Comparison of ENCODE assay signal across 36 mouse cellular contexts in genomic region chr17:56917166-56917565, GRCm38 (mm10). TPM values are rescaled to one million over a fixed set of nuclear protein-coding genes. Genes with fewer than 3 reads are reported as not detected.
"Had no signal": no experiment of that assay in that cellular context is flagged by ENCODE, and none has a peak within 500 bp of the region (broad histone marks: within the 10 kb centered on the region; RNA-seq: fewer than 3 reads in every experiment).

No protein-coding gene starts in this region.

- H3K4me3 ChIP-seq: heart, adult 2 months; heart, embryonic 13.5 days; heart, embryonic 15.5 days; hindbrain, embryonic 10.5 days; hindbrain, embryonic 12.5 days; intestine, embryonic 15.5 days; left cerebral cortex, adult 2 months; limb, embryonic 13.5 days; limb, embryonic 15.5 days; liver, embryonic 12.5 days had no signal

- H3K4me2 ChIP-seq: heart, embryonic 11.5 days; heart, embryonic 13.5 days; heart, embryonic 15.5 days; hindbrain, embryonic 12.5 days; hindbrain, embryonic 14.5 days; intestine, embryonic 15.5 days; limb, embryonic 13.5 days; limb, embryonic 15.5 days; liver, embryonic 12.5 days had no signal

- H3K4me1 ChIP-seq: heart, embryonic 15.5 days; hindbrain, embryonic 10.5 days; hindbrain, embryonic 12.5 days; intestine, embryonic 15.5 days; limb, embryonic 13.5 days; limb, embryonic 15.5 days had no signal

- H3K27ac ChIP-seq: heart, adult 2 months; heart, embryonic 13.5 days; heart, embryonic 15.5 days; hindbrain, embryonic 10.5 days; hindbrain, embryonic 12.5 days; hindbrain, embryonic 14.5 days; intestine, embryonic 15.5 days; left cerebral cortex, adult 2 months; limb, embryonic 13.5 days; limb, embryonic 15.5 days; liver, embryonic 12.5 days; liver, embryonic 14.5 days had no signal

- H3K27me3 ChIP-seq: heart, embryonic 13.5 days; heart, embryonic 15.5 days; hindbrain, embryonic 12.5 days; intestine, embryonic 15.5 days; limb, embryonic 13.5 days; limb, embryonic 15.5 days; liver, embryonic 12.5 days had no signal

- DNase-seq: gastrocnemius, postnatal 14 days; gastrocnemius, postnatal 36 days; heart, adult 11 months; heart, adult 2 months; heart, postnatal 4 days; kidney, adult 18-20 months; kidney, adult 8-10 months; kidney, postnatal 10 days; kidney, postnatal 4 days; layer of hippocampus, adult 9-11 months; left cerebral cortex, postnatal 4 days had no signal

- ATAC-seq: hindbrain, embryonic 16.5 days; inflammation-experienced regulatory T-cells, adult 6 months; intestine, embryonic 15.5 days; intestine, postnatal 0 days; liver, embryonic 12.5 days had no signal

- H3K9me3 ChIP-seq: heart, embryonic 13.5 days; heart, embryonic 15.5 days; hindbrain, embryonic 10.5 days; hindbrain, embryonic 12.5 days; intestine, embryonic 15.5 days; limb, embryonic 13.5 days; limb, embryonic 15.5 days; liver, embryonic 12.5 days had no signal

- H3K9ac ChIP-seq: heart, embryonic 13.5 days; heart, embryonic 15.5 days; hindbrain, embryonic 12.5 days; hindbrain, embryonic 14.5 days; intestine, embryonic 15.5 days; limb, embryonic 13.5 days; limb, embryonic 15.5 days; liver, embryonic 12.5 days; liver, embryonic 14.5 days had no signal

RNA-seq across cellular contexts. Expression of gene 1700061G19Rik, which starts 41.9 kb away (rescaled TPM):
- total RNA-seq: gastrocnemius, adult 8-10 months; gastrocnemius, postnatal 14 days; gastrocnemius, postnatal 36 days; heart, adult 2 months; heart, postnatal 14 days; left cerebral cortex, adult 2 months; left cerebral cortex, postnatal 25 days; liver, adult 2 months had no signal

RNA-seq across cellular contexts. Expression of gene Acsbg2, which starts 42.9 kb away (rescaled TPM):
- total RNA-seq: gastrocnemius, adult 8-10 months; gastrocnemius, postnatal 14 days; gastrocnemius, postnatal 36 days; heart, adult 2 months; heart, postnatal 14 days; heart, postnatal 4 days; layer of hippocampus, adult 8-10 months; layer of hippocampus, postnatal 14 days; left cerebral cortex, adult 2 months; left cerebral cortex, postnatal 25 days; left cerebral cortex, postnatal 4 days; liver, adult 2 months had no signal
- polyA plus RNA-seq: heart, embryonic 11.5 days; heart, embryonic 13.5 days; heart, embryonic 15.5 days; hindbrain, embryonic 10.5 days; hindbrain, embryonic 12.5 days; hindbrain, embryonic 14.5 days; hindbrain, embryonic 16.5 days; inflammation-experienced regulatory T-cells, adult 6 months; intestine, embryonic 15.5 days; intestine, postnatal 0 days; kidney, embryonic 14.5 days; kidney, embryonic 16.5 days; limb, embryonic 11.5 days; limb, embryonic 13.5 days; limb, embryonic 15.5 days; liver, adult 2 months; liver, embryonic 12.5 days; liver, embryonic 14.5 days; liver, embryonic 16.5 days had no signal
